Mouse (Mus musculus) G1E (cell line): ENCODE results near the gene Ddx49. TPM values are rescaled to one million over a fixed set of nuclear protein-coding genes. Genes with fewer than 3 reads are reported as not detected.
A peak's percentile ranks its signal among the peaks of the same experiment; 100 is the strongest.

Experiments
- ATAC-seq: 2 replicates; pipeline ENCODE4 v1.8.0; 2016; ENCODE audit warnings: mild to moderate bottlenecking; ENCODE audit not compliant: insufficient number of reproducible peaks, poor library complexity, low FRiP score, severe bottlenecking; ENCODE audit errors: extremely low read depth
- DNase-seq: peaks from one replicate; pipeline ENCODE4 v3.0.0; 2012; ENCODE audit warnings: low spot score
- H3K27me3 ChIP-seq: 2 replicates; pipeline ENCODE4 v1.6.1; 2012; ENCODE audit warnings: mild to moderate bottlenecking, low read length, inconsistent platforms; ENCODE audit not compliant: insufficient read depth
- H3K36me3 ChIP-seq: replicated peaks from 2 replicates; pipeline ENCODE3; 2012; ENCODE audit warnings: mild to moderate bottlenecking, inconsistent platforms
- H3K4me1 ChIP-seq: 2 replicates; pipeline ENCODE4 v1.6.1; 2012; ENCODE audit warnings: low read depth, low read length, inconsistent platforms, mixed read lengths; ENCODE audit not compliant: insufficient read depth
- H3K4me3 ChIP-seq: 2 replicates; pipeline ENCODE4 v1.5.1; 2012; ENCODE audit warnings: low read depth, mild to moderate bottlenecking, inconsistent platforms, low read length, moderate library complexity, mixed read lengths
- H3K9me3 ChIP-seq: replicated peaks from 2 replicates; pipeline ENCODE4 v1.6.1; 2012; ENCODE audit warnings: inconsistent platforms
- CTCF ChIP-seq: IDR thresholded peaks from 2 replicates; pipeline ENCODE4 v1.5.1; 2012; ENCODE audit warnings: low read depth, low read length, inconsistent platforms, mixed read lengths
- GATA1 ChIP-seq: IDR thresholded peaks from 2 replicates; pipeline ENCODE4 v1.6.1; 2012; ENCODE audit warnings: borderline replicate concordance, low read length, inconsistent platforms, mixed read lengths
- GATA2 ChIP-seq: IDR thresholded peaks from 2 replicates; pipeline ENCODE4 v1.6.1; 2012; ENCODE audit warnings: low read depth, low read length, inconsistent platforms, borderline replicate concordance
- POLR2AphosphoS5 ChIP-seq: IDR thresholded peaks from 2 replicates; pipeline ENCODE4 v1.6.1; 2012; ENCODE audit warnings: low read depth, low read length, inconsistent platforms; ENCODE audit not compliant: insufficient replicate concordance
- TAL1 ChIP-seq: conservative IDR thresholded peaks from 2 replicates; pipeline ENCODE4 v1.6.1; 2012; ENCODE audit warnings: low read depth, low read length, inconsistent platforms, mixed read lengths
- polyA plus RNA-seq: library from polyadenylated mRNA; stranded (reverse); fragments of >175 nt; gene quantifications from 2 replicates; pipeline ENCODE4 v1.2.3, GENCODE M21; 2012
- total RNA-seq, 2 experiments: library from RNA; stranded (forward) in 1 of 2; stranded (reverse) in 1 of 2; fragments of 200-1000 nt in 1 of 2; fragments of >200 nt in 1 of 2; fragmentation: Nextera tagmentation in 1 of 2; gene quantifications; 2 replicates each; pipeline ENCODE4 v1.2.3; 2014 to 2017

Gene Ddx49
- total and polyA plus RNA-seq, 3 experiments, result 41.3 to 114 (median 55.1) TPM

DNA sequence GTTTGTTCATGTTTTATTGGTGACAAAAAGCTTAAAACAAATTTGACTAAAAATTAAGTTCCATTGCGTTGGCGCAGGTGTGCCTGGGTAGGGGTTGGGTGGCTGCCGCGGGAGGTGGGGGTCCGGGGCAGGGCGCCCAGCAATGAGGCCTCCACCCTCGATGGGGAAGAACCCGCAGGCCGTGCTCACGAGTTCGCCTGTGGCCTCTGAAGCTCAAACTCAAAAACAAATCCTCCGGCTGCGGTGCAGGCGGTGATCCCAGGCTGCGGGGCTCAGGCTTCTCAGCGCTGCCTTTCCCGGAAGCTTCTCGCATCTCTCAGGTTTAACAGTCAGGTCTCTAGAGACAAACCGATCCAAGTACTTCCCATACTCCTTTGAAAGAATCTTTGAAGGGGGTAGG lies 29.2 kb upstream of the Ddx49 start:
- H3K27me3 ChIP-seq, result peaks cover 2% of the 10 kb centered on the region; the same call in 1 of the 2 replicates
- no peak for TF ChIP-seq CTCF
- TF ChIP-seq GATA1, result no peak
- TF ChIP-seq GATA2, result no peak
- no peak for TF ChIP-seq TAL1
- TF ChIP-seq POLR2AphosphoS5, result no peak
- peaks cover 71% of the 10 kb centered on the region for H3K36me3 ChIP-seq
- DNase-seq (no peak), ATAC-seq (no peak)
- no peak overlapping the region for H3K4me3 ChIP-seq
- H3K4me1 ChIP-seq, result peaks cover 25% of the 10 kb centered on the region
- H3K9me3 ChIP-seq, result peaks cover 34% of the 10 kb centered on the region

DNA sequence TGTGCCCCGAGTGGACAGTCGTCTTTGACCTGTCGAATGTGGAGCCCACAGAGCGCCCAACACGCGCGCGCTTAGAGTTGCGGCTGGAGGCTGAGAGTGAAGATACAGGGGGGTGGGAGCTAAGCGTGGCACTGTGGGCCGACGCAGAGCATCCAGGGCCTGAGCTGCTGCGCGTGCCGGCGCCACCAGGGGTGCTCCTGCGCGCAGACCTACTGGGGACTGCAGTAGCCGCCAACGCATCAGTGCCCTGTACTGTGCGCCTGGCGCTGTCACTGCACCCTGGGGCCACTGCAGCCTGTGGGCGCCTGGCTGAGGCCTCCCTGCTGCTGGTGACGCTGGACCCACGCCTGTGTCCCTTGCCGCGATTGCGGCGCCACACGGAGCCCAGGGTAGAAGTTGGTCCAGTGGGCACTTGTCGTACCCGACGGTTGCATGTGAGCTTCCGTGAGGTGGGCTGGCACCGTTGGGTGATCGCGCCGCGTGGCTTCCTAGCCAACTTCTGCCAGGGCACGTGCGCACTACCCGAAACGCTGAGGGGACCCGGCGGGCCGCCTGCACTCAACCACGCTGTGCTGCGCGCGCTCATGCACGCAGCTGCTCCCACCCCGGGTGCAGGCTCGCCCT lies 28.6 kb upstream of the Ddx49 start:
- H3K36me3 ChIP-seq, result peaks cover 64% of the 10 kb centered on the region

DNA sequence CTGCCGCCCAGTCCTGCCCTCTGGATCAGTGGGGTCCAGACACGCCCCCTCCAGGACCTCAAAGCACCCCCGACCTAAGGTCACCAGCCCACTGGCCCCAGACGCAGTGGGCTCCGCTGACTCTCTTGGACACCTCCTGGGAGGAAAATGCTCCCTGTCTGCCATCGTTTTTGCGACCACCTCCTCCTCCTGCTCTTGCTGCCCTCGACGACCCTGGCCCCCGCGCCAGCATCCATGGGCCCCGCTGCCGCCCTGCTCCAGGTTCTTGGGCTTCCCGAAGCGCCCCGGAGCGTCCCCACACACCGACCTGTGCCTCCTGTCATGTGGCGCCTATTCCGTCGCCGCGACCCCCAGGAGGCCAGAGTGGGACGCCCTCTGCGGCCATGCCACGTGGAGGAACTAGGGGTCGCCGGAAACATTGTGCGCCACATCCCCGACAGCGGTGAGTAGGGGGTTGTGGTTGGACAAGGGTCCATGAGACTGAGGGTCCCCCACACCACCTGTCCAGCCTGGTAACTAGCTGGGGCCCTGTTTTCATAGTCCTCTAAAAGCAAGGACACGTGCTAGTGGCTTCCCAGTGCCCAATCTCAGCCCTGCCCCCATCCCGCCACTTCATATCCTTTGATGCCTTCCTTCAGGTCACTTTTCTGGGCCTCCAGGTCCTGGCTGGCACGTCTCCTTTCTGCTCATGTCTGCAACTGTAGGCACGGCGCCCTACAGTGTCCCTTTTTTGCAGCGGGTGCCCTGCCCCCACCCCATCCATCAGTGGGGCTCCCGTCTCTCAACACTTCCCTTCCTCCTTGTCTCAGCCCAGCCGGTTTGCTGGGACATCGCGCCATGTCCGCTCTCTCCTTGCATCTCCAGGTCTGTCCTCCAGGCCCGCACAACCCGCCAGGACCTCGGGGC lies 27.8 kb upstream of the Ddx49 start:
- ATAC-seq (no peak), DNase-seq (no peak)
- Histone ChIP-seq H3K9me3 (peaks cover 34% of the 10 kb centered on the region), H3K4me3 (no peak overlapping the region; the same call in 1 of the 2 replicates), H3K4me1 (peaks cover 26% of the 10 kb centered on the region), H3K36me3 (peaks cover 57% of the 10 kb centered on the region), H3K27me3 (peaks cover 2% of the 10 kb centered on the region; the same call in 1 of the 2 replicates)
- TF ChIP-seq POLR2AphosphoS5 (no peak), GATA1 (no peak), TAL1 (no peak), GATA2 (no peak), CTCF (no peak)

More for the DNA sequence above, 28.6 kb upstream of the Ddx49 start:
- Histone ChIP-seq H3K9me3 (peaks cover 34% of the 10 kb centered on the region), H3K4me3 (peak overlapping the region; percentile 35; the same call in 1 of the 2 replicates), H3K4me1 (peaks cover 25% of the 10 kb centered on the region), H3K27me3 (peaks cover 2% of the 10 kb centered on the region; the same call in 1 of the 2 replicates)
- ATAC-seq (no peak), DNase-seq (no peak)
- TF ChIP-seq TAL1, result no peak
- TF ChIP-seq POLR2AphosphoS5, result no peak
- no peak for TF ChIP-seq CTCF
- no peak for TF ChIP-seq GATA2

DNA sequence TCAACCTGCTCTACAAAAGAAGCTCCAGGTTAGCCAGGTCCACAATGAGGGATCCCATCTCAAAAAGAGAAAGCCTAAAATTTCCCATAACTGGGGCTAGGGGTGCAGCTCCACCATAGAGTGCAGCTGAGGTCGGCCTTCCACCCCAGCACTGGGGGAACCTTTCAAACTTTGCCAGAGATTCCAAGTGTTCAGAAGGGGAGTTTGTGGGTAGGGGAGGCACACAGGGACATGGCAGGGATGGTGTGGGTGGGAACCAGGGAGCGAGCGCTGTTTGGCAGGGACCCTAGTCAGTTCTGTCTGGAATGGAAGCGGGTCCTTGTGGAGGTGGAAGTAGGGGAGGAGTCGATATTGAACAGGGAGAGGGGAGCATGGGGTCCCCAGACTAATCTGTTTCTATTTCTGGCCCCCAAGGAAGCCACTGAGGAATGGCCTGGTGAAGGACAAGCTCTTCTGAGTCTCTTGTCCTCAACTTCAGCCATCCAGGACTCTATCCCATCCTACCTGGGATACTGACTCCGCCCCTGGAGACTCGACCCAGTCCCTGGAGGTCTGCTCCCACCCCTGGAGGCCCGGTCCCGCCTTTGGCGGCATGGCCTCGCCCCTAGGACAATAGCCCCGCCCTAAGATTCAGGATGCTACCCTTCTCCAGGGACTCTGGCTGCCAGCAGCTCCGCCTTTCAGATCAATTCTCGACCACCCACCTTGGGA lies 27.0 kb upstream of the Ddx49 start, which contains the start of gene Gdf1:
TSS of gene Gdf1 (plus strand) at position 694 of the 711 bp plus-strand sequence.
- H3K27me3 ChIP-seq, result peaks cover 5% of the 10 kb centered on the region; the same call in 1 of the 2 replicates
- no peak for ATAC-seq
- H3K4me3 ChIP-seq, result no peak within 1 kb of the TSS; the same call in 1 of the 2 replicates
- peaks cover 34% of the 10 kb centered on the region for H3K9me3 ChIP-seq
- peaks cover 28% of the 10 kb centered on the region for H3K4me1 ChIP-seq
- H3K36me3 ChIP-seq, result peaks cover 49% of the 10 kb centered on the region
- DNase-seq, result no peak
- no peak for TF ChIP-seq GATA1
- TF ChIP-seq TAL1, result no peak
- no peak for TF ChIP-seq GATA2
- no peak for TF ChIP-seq POLR2AphosphoS5
- no peak for TF ChIP-seq CTCF

DNA sequence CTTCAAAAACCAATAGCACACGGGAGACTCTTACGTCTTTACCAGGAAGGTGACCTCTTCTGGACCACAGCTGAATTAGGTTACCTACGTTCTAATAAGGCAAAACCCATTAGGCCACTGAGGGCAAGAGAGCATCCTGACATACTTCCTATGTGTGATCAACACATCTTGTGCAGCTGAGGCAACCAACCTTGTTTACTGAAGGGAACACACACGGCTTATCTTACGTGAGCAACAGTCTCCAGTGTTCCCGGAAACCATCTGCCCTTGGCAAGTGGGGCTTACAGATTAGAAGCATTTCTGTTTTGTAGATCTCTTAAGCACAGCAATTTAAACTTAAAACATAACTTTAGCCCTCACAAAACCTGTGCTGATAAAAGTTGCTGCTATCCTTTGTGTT lies 25.2 kb upstream of the Ddx49 start:
- Histone ChIP-seq H3K9me3 (peaks cover 24% of the 10 kb centered on the region), H3K4me3 (no peak overlapping the region), H3K27me3 (peaks cover 17% of the 10 kb centered on the region), H3K4me1 (peaks cover 30% of the 10 kb centered on the region), H3K36me3 (peaks cover 31% of the 10 kb centered on the region)
- DNase-seq (no peak), ATAC-seq (0 out of 2 replicates have a peak, but pooled peaks have one; percentile 15)
- TF ChIP-seq GATA2 (no peak), POLR2AphosphoS5 (no peak), TAL1 (peak; percentile 49)

DNA sequence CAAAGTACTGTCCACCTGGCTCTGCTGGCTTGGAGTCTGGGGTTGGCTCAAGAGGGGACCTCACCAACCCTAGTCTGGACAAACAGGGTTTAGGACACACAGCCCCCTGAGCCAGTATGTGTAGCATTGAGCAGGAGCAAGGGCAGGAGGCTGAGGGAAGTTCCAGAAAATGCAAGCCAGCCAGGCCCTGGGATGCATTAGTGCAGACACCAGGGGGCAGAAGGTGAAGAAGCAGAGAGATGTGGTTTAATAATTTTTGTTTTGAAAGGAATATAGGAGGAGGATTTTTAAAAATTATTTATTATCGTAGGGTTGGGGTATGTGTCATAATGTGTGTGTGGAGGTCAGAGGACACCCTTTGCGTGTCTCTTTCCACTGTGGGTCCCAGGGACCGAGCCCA lies 21.4 kb upstream of the Ddx49 start:
- H3K4me1 ChIP-seq, result peaks cover 22% of the 10 kb centered on the region
- H3K9me3 ChIP-seq, result peaks cover 7% of the 10 kb centered on the region
- DNase-seq (no peak), ATAC-seq (no peak)
- TF ChIP-seq GATA2 (no peak), POLR2AphosphoS5 (no peak), GATA1 (no peak), CTCF (no peak), TAL1 (no peak)
- no peak overlapping the region for H3K4me3 ChIP-seq
- H3K36me3 ChIP-seq, result no peaks in the 10 kb centered on the region
- H3K27me3 ChIP-seq, result peaks cover 38% of the 10 kb centered on the region
